Mouse (Mus musculus): ENCODE measurements around the gene Crybg3. TPM values are rescaled to one million over a fixed set of nuclear protein-coding genes. Genes with fewer than 3 reads are reported as not detected.

Crybg3 gene
- total RNA-seq (2014; rRNA removed) (5.9 and 6.5 TPM in 2 replicates), polyA plus RNA-seq (2015; fragmentation: Nextera tagmentation; extraction: Ambion mirVana) (1.4 and 2.1 TPM in 2 replicates)

GRCm38 (mm10) chr16:59600311-59601251 lies at the start of gene Crybg3:
Gene Crybg3, minus strand, starts transcription at chr16:59600979.
- TF ChIP-seq CTCF (IDR thresholded peaks at IDR 0.05; ENCODE audit: low read depth), result no peak
- WGBS, result under 1% methylated on average over 88 of the region's 90 CpGs

GRCm38 (mm10) chr16:59643766-59644165 lies 43.0 kb upstream of the Crybg3 start:
- no peaks in the 10 kb centered on the region for H3K36me3 ChIP-seq (ENCODE audit: insufficient read depth, low read length)
- 45% methylated on average over 2 of the region's 2 CpGs for WGBS

More at GRCm38 (mm10) chr16:59600311-59601251, at the start of gene Crybg3:
- H3K9ac ChIP-seq (replicated peaks; ENCODE audit: low read length), result peak within 1 kb of the TSS; percentile 63
- peak within 1 kb of the TSS; percentile 82 for H3K4me2 ChIP-seq (ENCODE audit: low read depth, low read length)
- peak within 1 kb of the TSS; percentile 79 for H3K4me3 ChIP-seq (ENCODE audit: low read length)
- H3K36me3 ChIP-seq (ENCODE audit: insufficient read depth, low read length), result no peaks in the 10 kb centered on the region
- peak; percentile 73 for DNase-seq (ENCODE audit: low spot score)
- no peaks in the 10 kb centered on the region for H3K27me3 ChIP-seq (ENCODE audit: insufficient read depth, low read length)
- ATAC-seq, result peak; percentile 88
- no peaks in the 10 kb centered on the region for H3K9me3 ChIP-seq (ENCODE audit: low read length)
- H3K4me1 ChIP-seq (ENCODE audit: insufficient read depth, low read length), result no peaks in the 10 kb centered on the region
- peak within 1 kb of the TSS; percentile 77 for H3K27ac ChIP-seq

GRCm38 (mm10) chr16:59639985-59640384 lies 39.2 kb upstream of the Crybg3 start:
- H3K36me3 ChIP-seq (ENCODE audit: insufficient read depth, low read length), result no peaks in the 10 kb centered on the region
- H3K9me3 ChIP-seq (ENCODE audit: low read length), result no peaks in the 10 kb centered on the region
- H3K4me2 ChIP-seq (ENCODE audit: low read depth, low read length), result peak overlapping the region; percentile 57
- no peak for ATAC-seq
- WGBS, result 89% methylated on average over 3 of the region's 3 CpGs
- H3K9ac ChIP-seq (replicated peaks; ENCODE audit: low read length), result no peak overlapping the region
- no peak for TF ChIP-seq CTCF (IDR thresholded peaks at IDR 0.05; ENCODE audit: low read depth)
- H3K27ac ChIP-seq, result peak overlapping the region; percentile 93; the same call in 1 of the 2 replicates
- no peaks in the 10 kb centered on the region for H3K27me3 ChIP-seq (ENCODE audit: insufficient read depth, low read length)
- H3K4me3 ChIP-seq (ENCODE audit: low read length), result no peak overlapping the region; the same call in 1 of the 2 replicates
- no peaks in the 10 kb centered on the region for H3K4me1 ChIP-seq (ENCODE audit: insufficient read depth, low read length)
- no peak for DNase-seq (ENCODE audit: low spot score)

More at GRCm38 (mm10) chr16:59643766-59644165, 43.0 kb upstream of the Crybg3 start:
- Histone ChIP-seq H3K4me2 (ENCODE audit: low read depth, low read length) (no peak overlapping the region), H3K27me3 (ENCODE audit: insufficient read depth, low read length) (no peaks in the 10 kb centered on the region), H3K4me3 (ENCODE audit: low read length) (no peak overlapping the region), H3K9me3 (ENCODE audit: low read length) (no peaks in the 10 kb centered on the region), H3K9ac (replicated peaks; ENCODE audit: low read length) (no peak overlapping the region), H3K27ac (no peak overlapping the region), H3K4me1 (ENCODE audit: insufficient read depth, low read length) (no peaks in the 10 kb centered on the region)
- ATAC-seq (no peak), DNase-seq (ENCODE audit: low spot score) (no peak)
- no peak for TF ChIP-seq CTCF (IDR thresholded peaks at IDR 0.05; ENCODE audit: low read depth)

- no peak for TF ChIP-seq CTCF (IDR thresholded peaks at IDR 0.05; ENCODE audit: low read depth)
- H3K4me3 ChIP-seq (ENCODE audit: low read length), result peak within 1 kb of the TSS; percentile 85
- H3K27ac ChIP-seq, result peak within 1 kb of the TSS; percentile 93
- H3K9ac ChIP-seq (replicated peaks; ENCODE audit: low read length), result peak within 1 kb of the TSS; percentile 70
- H3K4me1 ChIP-seq (ENCODE audit: insufficient read depth, low read length), result no peaks in the 10 kb centered on the region
- H3K36me3 ChIP-seq (ENCODE audit: insufficient read depth, low read length), result no peaks in the 10 kb centered on the region
- peak; percentile 98 for DNase-seq (ENCODE audit: low spot score)
- peak; percentile 98 for ATAC-seq
- peak within 1 kb of the TSS; percentile 57 for H3K4me2 ChIP-seq (ENCODE audit: low read depth, low read length)
- WGBS, result under 1% methylated on average over 46 of the region's 46 CpGs
- H3K9me3 ChIP-seq (ENCODE audit: low read length), result no peaks in the 10 kb centered on the region
- no peaks in the 10 kb centered on the region for H3K27me3 ChIP-seq (ENCODE audit: insufficient read depth, low read length)
These were observed 38.4 kb upstream of the Crybg3 start, which contains the start of gene Arl6 for GRCm38 (mm10) chr16:59639102-59639691. Gene Arl6, minus strand, starts transcription at chr16:59639391.

GRCm38 (mm10) chr16:59634598-59634997 lies 33.8 kb upstream of the Crybg3 start:
- no peaks in the 10 kb centered on the region for H3K9me3 ChIP-seq (ENCODE audit: low read length)
- H3K27ac ChIP-seq, result no peak overlapping the region
- H3K4me1 ChIP-seq (ENCODE audit: insufficient read depth, low read length), result no peaks in the 10 kb centered on the region
- no peak for DNase-seq (ENCODE audit: low spot score)
- no peak overlapping the region for H3K9ac ChIP-seq (replicated peaks; ENCODE audit: low read length)
- no peaks in the 10 kb centered on the region for H3K27me3 ChIP-seq (ENCODE audit: insufficient read depth, low read length)
- no peak for TF ChIP-seq CTCF (IDR thresholded peaks at IDR 0.05; ENCODE audit: low read depth)
- no peak overlapping the region for H3K4me3 ChIP-seq (ENCODE audit: low read length)
- no peaks in the 10 kb centered on the region for H3K36me3 ChIP-seq (ENCODE audit: insufficient read depth, low read length)
- WGBS, result 73% methylated on average over 2 of the region's 2 CpGs
- H3K4me2 ChIP-seq (ENCODE audit: low read depth, low read length), result no peak overlapping the region
- ATAC-seq, result no peak

GRCm38 (mm10) chr16:59621554-59621953 lies 20.8 kb upstream of the Crybg3 start:
- TF ChIP-seq CTCF (IDR thresholded peaks at IDR 0.05; ENCODE audit: low read depth), result no peak
- Histone ChIP-seq H3K27me3 (ENCODE audit: insufficient read depth, low read length) (no peaks in the 10 kb centered on the region), H3K27ac (no peak overlapping the region), H3K9ac (replicated peaks; ENCODE audit: low read length) (no peak overlapping the region), H3K9me3 (ENCODE audit: low read length) (no peaks in the 10 kb centered on the region), H3K4me2 (ENCODE audit: low read depth, low read length) (no peak overlapping the region), H3K4me1 (ENCODE audit: insufficient read depth, low read length) (no peaks in the 10 kb centered on the region), H3K4me3 (ENCODE audit: low read length) (no peak overlapping the region), H3K36me3 (ENCODE audit: insufficient read depth, low read length) (no peaks in the 10 kb centered on the region)
- ATAC-seq (no peak), DNase-seq (ENCODE audit: low spot score) (no peak)
- WGBS, result 99% methylated on average over 2 of the region's 2 CpGs
